Mouse (Mus musculus): Measurements from ENCODE around the gene Papss2. TPM values are rescaled to one million over a fixed set of nuclear protein-coding genes. Genes with fewer than 3 reads are reported as not detected.

Papss2 gene
- polyA plus RNA-seq, 1 experiment from 2014 or later: 9.3 TPM

- Histone ChIP-seq H3K4me3 (ENCODE audit: low read depth, low read length) (no peak overlapping the region), H3K4me2 (ENCODE audit: low read depth, low read length) (no peak overlapping the region), H3K9me3 (replicated peaks; ENCODE audit: control insufficient read depth, low read length) (no peaks in the 10 kb centered on the region), H3K36me3 (ENCODE audit: control insufficient read depth, insufficient read depth) (no peaks in the 10 kb centered on the region), H3K27me3 (ENCODE audit: control insufficient read depth, insufficient read depth, low read depth, low read length) (no peaks in the 10 kb centered on the region), H3K9ac (ENCODE audit: low read depth, low read length) (no peak overlapping the region), H3K4me1 (ENCODE audit: control insufficient read depth, low read depth, low read length) (peaks cover 16% of the 10 kb centered on the region), H3K27ac (ENCODE audit: low read length) (no peak overlapping the region)
- no peak for ATAC-seq (ENCODE audit: low read depth)
These were observed 120.1 kb downstream of the Papss2 start for GRCm38 (mm10) chr19:32715681-32716080.

Other genes with a start within 250 kb of the Papss2 start
- 28.8 and 30.7 TPM in 2 replicates for gene Sgms1, start 206.1 kb upstream of the Papss2 start, polyA plus RNA-seq (2015; fragmentation: Nextera tagmentation; extraction: Ambion mirVana)
- 34.8 and 54.9 TPM in 2 replicates for gene Rpl9-ps6, start 129.2 kb upstream of the Papss2 start, polyA plus RNA-seq (2015; fragmentation: Nextera tagmentation; extraction: Ambion mirVana)
- 69.7 and 71.3 TPM in 2 replicates for gene Minpp1, start 110.0 kb upstream of the Papss2 start, polyA plus RNA-seq (2015; fragmentation: Nextera tagmentation; extraction: Ambion mirVana)
- gene Atad1, start 144.0 kb downstream of the Papss2 start, polyA plus RNA-seq (2015; fragmentation: Nextera tagmentation; extraction: Ambion mirVana): 20.8 and 21.6 TPM in 2 replicates
- 2.2 and 2.4 TPM in 2 replicates for gene Pten, start 161.7 kb downstream of the Papss2 start, polyA plus RNA-seq (2015; fragmentation: Nextera tagmentation; extraction: Ambion mirVana)

Data from liver, embryonic 16.5 days (tissue).